Mouse (Mus musculus): ENCODE results near the gene Cabp2.

GRCm38 (mm10) chr19:4130106-4130505, 48.7 kb downstream of the Cabp2 start:
- no peak for TF ChIP-seq CTCF (IDR thresholded peaks at IDR 0.05; ENCODE audit: low read depth)
- no peak for TF ChIP-seq EP300 (IDR thresholded peaks at IDR 0.05; ENCODE audit: low read depth)
